Mouse (Mus musculus) E14TG2a.4 (cell line): ENCODE measurements around the gene Afdn.

Source experiments
- CTCF ChIP-seq: conservative IDR thresholded peaks from 2 replicates; pipeline ENCODE4 v1.5.1; 2014; ENCODE audit warnings: low read length
- POU5F1 ChIP-seq: IDR thresholded peaks from 2 replicates; pipeline ENCODE4 v1.6.1; 2014; ENCODE audit warnings: low read length, borderline replicate concordance

- no peak for TF ChIP-seq CTCF
- no peak for TF ChIP-seq POU5F1
Measured at GRCm38 (mm10) chr17:13937787-13938186, 177.4 kb downstream of the Afdn start.
